Mouse (Mus musculus) olfactory bulb, adult 2 months (tissue): ENCODE data around the gene Tspan33.

Source experiments
- CTCF ChIP-seq: fragments of 200-500 bp; IDR thresholded peaks from 2 replicates; pipeline ENCODE4 v1.5.1; 2012; ENCODE audit warnings: low read depth, mild to moderate bottlenecking, low read length, moderate library complexity; ENCODE audit not compliant: insufficient read depth
- POLR2A ChIP-seq: fragments of 200-500 bp; IDR thresholded peaks from 2 replicates; pipeline ENCODE4 v1.6.1; 2012; ENCODE audit warnings: mild to moderate bottlenecking, low read depth, low read length, moderate library complexity; ENCODE audit not compliant: insufficient read depth

DNA sequence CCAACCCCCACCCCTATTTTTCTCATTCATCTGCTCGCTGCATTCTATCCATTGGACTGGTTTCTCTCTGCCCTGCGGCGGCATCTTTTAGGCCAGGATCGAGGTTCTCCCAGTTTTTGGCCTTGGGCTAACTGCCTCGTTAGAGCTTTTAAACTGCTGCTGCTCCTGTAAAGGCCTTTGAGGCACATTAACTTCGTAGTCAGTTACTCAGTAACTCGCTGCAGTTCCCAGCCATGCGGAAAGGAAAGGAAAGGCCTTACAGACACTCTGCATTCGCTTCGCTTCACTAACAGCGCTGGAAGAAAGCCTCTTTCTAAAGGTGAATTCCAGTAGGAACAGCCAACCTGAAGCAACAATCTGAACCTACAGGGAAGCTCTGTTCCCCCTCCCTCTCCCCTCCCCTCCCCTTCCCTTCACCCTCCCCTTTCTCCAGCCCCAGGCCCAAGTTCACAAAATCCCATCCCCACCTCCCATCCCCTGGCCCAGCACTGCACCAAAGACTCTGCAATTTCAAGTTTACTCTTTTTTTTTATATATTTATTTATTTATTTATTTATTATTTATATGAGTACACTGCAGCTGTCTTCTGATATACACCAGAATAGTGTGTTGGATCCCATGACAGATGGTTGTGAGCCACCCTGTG, 33.2 kb upstream of the Tspan33 start:
- TF ChIP-seq CTCF (no peak), POLR2A (no peak)
